Mouse (Mus musculus): Measurements from ENCODE around the gene Gfpt1. TPM values are rescaled to one million over a fixed set of nuclear protein-coding genes. Genes with fewer than 3 reads are reported as not detected.
A peak's percentile ranks its signal among the peaks of the same experiment; 100 is the strongest.

The Gfpt1 gene
- polyA plus RNA-seq, 1 experiment: 10.5 TPM

GRCm38 (mm10) chr6:87032401-87032800 lies 10.2 kb upstream of the Gfpt1 start:
- H3K36me3 ChIP-seq (ENCODE audit: control insufficient read depth, insufficient read depth): peaks cover 17% of the 10 kb centered on the region
- TF ChIP-seq CEBPB (IDR thresholded peaks at IDR 0.05; ENCODE audit: low read depth): no peak
- no peak for TF ChIP-seq CTCF (IDR thresholded peaks at IDR 0.05; ENCODE audit: control insufficient read depth, insufficient read depth, insufficient read length)
- TF ChIP-seq USF1 (IDR thresholded peaks at IDR 0.05; ENCODE audit: low read depth): no peak
- TF ChIP-seq MYOD1 (IDR thresholded peaks at IDR 0.05; ENCODE audit: control insufficient read depth, insufficient read length, low read depth): no peak
- TF ChIP-seq MYOG (IDR thresholded peaks at IDR 0.05; ENCODE audit: control insufficient read depth, extremely low read depth, insufficient read length): no peak
- no peak for TF ChIP-seq FOSL1 (IDR thresholded peaks at IDR 0.05; ENCODE audit: insufficient read depth, low read length, poor library complexity, severe bottlenecking)
- TF ChIP-seq MAX (IDR thresholded peaks at IDR 0.05): no peak
- H3K27me3 ChIP-seq (ENCODE audit: control insufficient read depth, insufficient read depth, insufficient read length): no peaks in the 10 kb centered on the region
- H3K79me2 ChIP-seq (ENCODE audit: control insufficient read depth, insufficient read depth): no peaks in the 10 kb centered on the region
- H3K4me3 ChIP-seq (ENCODE audit: insufficient read depth, poor library complexity, severe bottlenecking): no peak overlapping the region
- H3K79me3 ChIP-seq (ENCODE audit: low read depth): no peaks in the 10 kb centered on the region
- H3ac ChIP-seq (ENCODE audit: control insufficient read depth, insufficient read length, low read depth): no peak overlapping the region

DNA sequence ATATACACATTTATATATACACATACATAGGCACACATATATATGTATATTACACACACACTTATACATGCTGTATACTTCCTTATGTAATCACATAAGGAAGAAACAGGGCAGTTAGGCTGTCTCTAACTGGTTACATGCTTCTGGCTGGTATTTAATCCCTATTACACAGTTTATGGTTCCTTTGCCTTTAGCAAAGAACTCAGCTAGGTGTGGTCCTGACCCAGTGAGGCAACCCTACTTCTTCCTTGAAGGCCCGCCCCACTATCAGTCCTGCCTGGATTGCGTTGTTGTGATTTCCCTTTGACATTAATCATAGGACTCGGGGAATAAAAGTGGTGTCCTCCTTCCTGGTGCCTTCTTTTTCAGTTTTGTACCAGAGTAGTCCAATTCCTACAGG lies 8.3 kb upstream of the Gfpt1 start:
- Histone ChIP-seq H3K4me3 (ENCODE audit: insufficient read depth, poor library complexity, severe bottlenecking) (no peak overlapping the region), H3K36me3 (ENCODE audit: control insufficient read depth, insufficient read depth) (peaks cover 3% of the 10 kb centered on the region)
- no peak for TF ChIP-seq MYOD1 (IDR thresholded peaks at IDR 0.05; ENCODE audit: control insufficient read depth, insufficient read length, low read depth)
- no peak for TF ChIP-seq USF1 (IDR thresholded peaks at IDR 0.05; ENCODE audit: low read depth)
- TF ChIP-seq MAX (IDR thresholded peaks at IDR 0.05): no peak
- TF ChIP-seq CTCF (IDR thresholded peaks at IDR 0.05; ENCODE audit: control insufficient read depth, insufficient read depth, insufficient read length): no peak
- TF ChIP-seq CEBPB (IDR thresholded peaks at IDR 0.05; ENCODE audit: low read depth): no peak
- no peak for TF ChIP-seq FOSL1 (IDR thresholded peaks at IDR 0.05; ENCODE audit: insufficient read depth, low read length, poor library complexity, severe bottlenecking)
- TF ChIP-seq MYOG (IDR thresholded peaks at IDR 0.05; ENCODE audit: control insufficient read depth, extremely low read depth, insufficient read length): no peak

GRCm38 (mm10) chr6:87037826-87038620 lies 4.6 kb upstream of the Gfpt1 start:
- peak; percentile 23 for TF ChIP-seq MAX (IDR thresholded peaks at IDR 0.05)
- TF ChIP-seq FOSL1 (IDR thresholded peaks at IDR 0.05; ENCODE audit: insufficient read depth, low read length, poor library complexity, severe bottlenecking): no peak
- TF ChIP-seq CTCF (IDR thresholded peaks at IDR 0.05; ENCODE audit: control insufficient read depth, insufficient read depth, insufficient read length): no peak
- H3ac ChIP-seq (ENCODE audit: control insufficient read depth, insufficient read length, low read depth): no peak overlapping the region
- H3K36me3 ChIP-seq (ENCODE audit: control insufficient read depth, insufficient read depth): no peaks in the 10 kb centered on the region
- no peak overlapping the region for H3K4me3 ChIP-seq (ENCODE audit: insufficient read depth, poor library complexity, severe bottlenecking)
- H3K79me2 ChIP-seq (ENCODE audit: control insufficient read depth, insufficient read depth): peaks cover 3% of the 10 kb centered on the region
- H3K79me3 ChIP-seq (ENCODE audit: low read depth): no peaks in the 10 kb centered on the region
- H3K27me3 ChIP-seq (ENCODE audit: control insufficient read depth, insufficient read depth, insufficient read length): no peaks in the 10 kb centered on the region

More for the DNA sequence above, 8.3 kb upstream of the Gfpt1 start:
- H3K79me3 ChIP-seq (ENCODE audit: low read depth): no peaks in the 10 kb centered on the region
- H3ac ChIP-seq (ENCODE audit: control insufficient read depth, insufficient read length, low read depth): no peak overlapping the region
- H3K27me3 ChIP-seq (ENCODE audit: control insufficient read depth, insufficient read depth, insufficient read length): no peaks in the 10 kb centered on the region
- no peaks in the 10 kb centered on the region for H3K79me2 ChIP-seq (ENCODE audit: control insufficient read depth, insufficient read depth)

DNA sequence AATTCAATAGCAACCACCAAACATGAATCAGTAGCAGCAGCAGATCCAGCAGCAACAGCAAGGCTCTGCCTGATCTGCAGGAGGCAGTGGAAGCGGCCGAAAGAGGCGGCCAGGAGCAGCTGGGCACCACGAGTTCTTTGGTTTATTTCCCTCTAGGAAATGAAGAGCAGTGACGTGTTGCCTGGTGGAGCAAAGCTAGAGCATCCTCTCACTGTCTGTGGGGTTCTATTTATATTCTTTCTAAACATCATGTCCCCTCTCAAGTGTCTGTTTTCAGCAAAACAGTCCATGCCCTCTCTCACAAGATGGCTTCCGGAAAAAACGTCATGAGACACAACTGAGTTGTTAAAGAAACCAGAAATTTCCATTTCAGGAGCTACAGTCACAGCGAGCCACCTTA lies 3.5 kb upstream of the Gfpt1 start:
- H3K4me3 ChIP-seq (ENCODE audit: insufficient read depth, poor library complexity, severe bottlenecking): no peak overlapping the region
- H3ac ChIP-seq (ENCODE audit: control insufficient read depth, insufficient read length, low read depth): no peak overlapping the region
- H3K27me3 ChIP-seq (ENCODE audit: control insufficient read depth, insufficient read depth, insufficient read length): no peaks in the 10 kb centered on the region
- peaks cover 8% of the 10 kb centered on the region for H3K79me3 ChIP-seq (ENCODE audit: low read depth)
- H3K79me2 ChIP-seq (ENCODE audit: control insufficient read depth, insufficient read depth): peaks cover 15% of the 10 kb centered on the region
- TF ChIP-seq MYOG (IDR thresholded peaks at IDR 0.05; ENCODE audit: control insufficient read depth, extremely low read depth, insufficient read length) (no peak), CEBPB (IDR thresholded peaks at IDR 0.05; ENCODE audit: low read depth) (no peak), USF1 (IDR thresholded peaks at IDR 0.05; ENCODE audit: low read depth) (no peak), CTCF (IDR thresholded peaks at IDR 0.05; ENCODE audit: control insufficient read depth, insufficient read depth, insufficient read length) (no peak), MYOD1 (IDR thresholded peaks at IDR 0.05; ENCODE audit: control insufficient read depth, insufficient read length, low read depth) (no peak), FOSL1 (IDR thresholded peaks at IDR 0.05; ENCODE audit: insufficient read depth, low read length, poor library complexity, severe bottlenecking) (no peak), MAX (IDR thresholded peaks at IDR 0.05) (no peak)
- no peaks in the 10 kb centered on the region for H3K36me3 ChIP-seq (ENCODE audit: control insufficient read depth, insufficient read depth)

GRCm38 (mm10) chr6:87040971-87041370 lies 1.7 kb upstream of the Gfpt1 start:
- H3ac ChIP-seq (ENCODE audit: control insufficient read depth, insufficient read length, low read depth): no peak overlapping the region
- H3K36me3 ChIP-seq (ENCODE audit: control insufficient read depth, insufficient read depth): no peaks in the 10 kb centered on the region
- H3K4me3 ChIP-seq (ENCODE audit: insufficient read depth, poor library complexity, severe bottlenecking): no peak overlapping the region
- no peaks in the 10 kb centered on the region for H3K27me3 ChIP-seq (ENCODE audit: control insufficient read depth, insufficient read depth, insufficient read length)
- TF ChIP-seq CEBPB (IDR thresholded peaks at IDR 0.05; ENCODE audit: low read depth) (no peak), MYOG (IDR thresholded peaks at IDR 0.05; ENCODE audit: control insufficient read depth, extremely low read depth, insufficient read length) (no peak), MAX (IDR thresholded peaks at IDR 0.05) (no peak), MYOD1 (IDR thresholded peaks at IDR 0.05; ENCODE audit: control insufficient read depth, insufficient read length, low read depth) (no peak), USF1 (IDR thresholded peaks at IDR 0.05; ENCODE audit: low read depth) (no peak), FOSL1 (IDR thresholded peaks at IDR 0.05; ENCODE audit: insufficient read depth, low read length, poor library complexity, severe bottlenecking) (no peak), CTCF (IDR thresholded peaks at IDR 0.05; ENCODE audit: control insufficient read depth, insufficient read depth, insufficient read length) (no peak)
- H3K79me2 ChIP-seq (ENCODE audit: control insufficient read depth, insufficient read depth): peaks cover 26% of the 10 kb centered on the region
- peaks cover 11% of the 10 kb centered on the region for H3K79me3 ChIP-seq (ENCODE audit: low read depth)

All from C2C12 (cell line).